Mouse (Mus musculus): ENCODE data around the gene Tubd1. TPM values are rescaled to one million over a fixed set of nuclear protein-coding genes. Genes with fewer than 3 reads are reported as not detected.
"Not testable (repeated sequence)": the region's sequence is repeated elsewhere in the genome, so short reads cannot be mapped to it uniquely, and the experiment has no call there.

Gene Tubd1
- total RNA-seq (2021): 1 to 10 TPM; 5.1 to 6.8 TPM

DNA sequence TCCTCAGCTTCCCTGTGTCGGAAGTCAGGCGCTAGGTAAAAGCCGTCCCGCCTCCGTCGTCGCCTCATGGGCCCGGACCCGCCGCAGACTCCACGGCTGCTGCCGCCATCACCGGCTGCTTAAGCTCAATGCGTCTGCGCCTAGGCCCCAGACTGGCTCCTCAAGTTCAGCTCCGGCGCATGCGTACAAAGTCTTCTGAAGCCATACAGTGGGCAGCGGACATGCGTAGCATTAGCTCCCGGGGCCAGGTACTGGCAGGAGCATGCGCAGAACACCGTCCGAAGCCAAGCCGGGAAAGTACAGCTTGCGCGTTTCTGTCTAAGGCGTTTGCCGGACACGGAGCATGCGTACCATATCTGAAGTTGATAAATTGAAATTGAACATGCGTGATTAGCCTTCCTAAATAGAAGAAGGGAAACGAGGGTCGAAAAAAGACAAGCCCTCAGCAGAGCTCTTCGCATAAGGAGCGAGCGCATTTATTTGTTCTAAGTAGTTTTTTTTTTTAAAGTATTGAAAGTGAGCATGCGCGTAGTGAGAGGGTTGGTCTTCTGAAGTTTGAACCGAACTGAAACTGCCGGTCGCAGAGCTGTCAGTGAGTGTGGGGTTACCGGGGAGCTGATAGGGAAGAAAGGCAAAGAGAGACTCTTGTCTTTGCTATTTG lies at the start of gene Tubd1, which contains the start of gene Rps6kb1:
Tubd1 (plus strand) TSS at position 353 of the 661 bp plus-strand sequence.
Rps6kb1 (minus strand) TSS at position 167 of the 661 bp plus-strand sequence.
- DNase-seq (ENCODE audit: extremely low spot score in 1 of 2, low spot score in 1 of 2): peak; percentile 90 to 97

GRCm38 (mm10) chr11:86497356-86497755 lies 47.4 kb upstream of the Tubd1 start:
- no peak for DNase-seq (ENCODE audit: extremely low spot score in 1 of 2, low spot score in 1 of 2)

- DNase-seq (ENCODE audit: extremely low spot score in 1 of 2, low spot score in 1 of 2): no peak
These were observed 46.9 kb upstream of the Tubd1 start for GRCm38 (mm10) chr11:86497908-86498307.

DNA sequence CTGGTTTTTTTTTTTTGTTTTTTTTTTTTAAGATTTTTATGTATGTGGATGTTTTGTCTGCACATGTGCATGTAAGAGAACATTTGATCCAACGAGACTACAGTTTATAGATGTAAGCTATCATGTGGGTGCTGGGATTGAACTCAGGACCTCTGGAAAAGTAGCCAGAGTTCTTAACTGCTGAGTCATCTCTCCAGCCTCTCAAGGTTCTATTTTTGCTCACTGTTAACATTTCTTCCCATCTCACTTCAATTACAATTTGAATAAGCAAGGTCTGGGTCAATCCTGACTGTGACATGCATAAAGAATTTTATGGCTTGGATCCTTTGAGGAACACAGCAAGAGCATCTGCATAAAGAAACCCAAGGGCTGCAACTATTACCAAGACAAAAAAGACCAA lies 44.0 kb upstream of the Tubd1 start:
- DNase-seq (ENCODE audit: extremely low spot score in 1 of 2, low spot score in 1 of 2): no peak

DNA sequence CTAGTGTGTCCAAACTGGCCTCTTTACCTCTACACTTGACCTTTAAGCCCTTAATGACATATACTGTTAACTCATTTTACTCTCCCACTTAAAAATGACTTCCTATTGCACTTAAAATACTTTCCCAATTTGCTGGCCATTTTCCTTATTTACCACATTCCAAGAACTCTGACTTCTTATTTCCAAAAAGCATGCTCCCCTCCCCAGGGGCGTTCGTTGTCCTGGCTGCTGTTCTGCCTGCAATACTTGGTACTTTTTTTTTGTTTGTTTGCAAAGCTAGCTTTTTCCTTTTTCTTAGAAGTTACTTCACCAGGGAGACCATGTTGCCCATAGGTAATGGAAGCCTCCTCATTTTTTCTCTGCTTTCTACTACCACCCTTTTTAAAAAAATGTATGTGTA lies 41.7 kb upstream of the Tubd1 start:
- DNase-seq (ENCODE audit: extremely low spot score in 1 of 2, low spot score in 1 of 2): no peak

DNA sequence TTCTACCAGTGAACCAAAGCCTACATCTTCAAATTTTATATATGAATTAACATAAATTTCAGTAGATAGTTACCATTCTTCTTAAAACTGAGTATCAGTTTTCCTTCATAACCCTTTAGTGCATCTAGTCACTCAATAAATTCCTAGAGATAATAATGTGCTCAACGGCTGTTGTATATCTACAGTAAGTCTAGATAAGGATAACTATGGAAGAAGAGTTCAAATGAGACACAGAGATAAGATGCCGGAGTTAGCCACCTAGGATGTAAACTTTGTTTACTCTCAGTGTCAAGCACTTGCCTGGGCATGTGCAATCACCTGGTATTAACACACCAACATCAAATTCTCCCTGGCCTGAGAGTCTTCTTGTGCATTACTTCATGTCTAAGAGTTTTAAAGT lies 37.5 kb upstream of the Tubd1 start:
- no peak for DNase-seq (ENCODE audit: extremely low spot score in 1 of 2, low spot score in 1 of 2)

DNA sequence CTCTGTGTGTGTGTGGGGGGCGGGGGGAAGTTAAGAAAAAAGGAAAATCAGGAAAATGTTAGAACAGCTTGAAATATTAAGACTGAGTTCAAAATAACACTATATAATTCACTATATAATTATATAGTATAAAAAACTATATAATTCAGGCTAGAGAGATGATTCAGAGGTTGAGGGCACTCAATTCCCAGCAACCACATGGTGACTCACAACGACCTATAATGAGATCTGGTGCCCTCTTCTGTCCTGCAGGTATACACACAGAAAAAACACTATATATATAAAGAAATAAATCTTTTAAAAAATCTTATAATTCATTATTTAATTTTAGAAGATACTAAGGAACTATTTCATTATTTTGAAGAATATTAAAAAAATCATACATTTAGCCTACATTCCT lies 36.8 kb upstream of the Tubd1 start:
- DNase-seq (ENCODE audit: extremely low spot score in 1 of 2, low spot score in 1 of 2): no peak

DNA sequence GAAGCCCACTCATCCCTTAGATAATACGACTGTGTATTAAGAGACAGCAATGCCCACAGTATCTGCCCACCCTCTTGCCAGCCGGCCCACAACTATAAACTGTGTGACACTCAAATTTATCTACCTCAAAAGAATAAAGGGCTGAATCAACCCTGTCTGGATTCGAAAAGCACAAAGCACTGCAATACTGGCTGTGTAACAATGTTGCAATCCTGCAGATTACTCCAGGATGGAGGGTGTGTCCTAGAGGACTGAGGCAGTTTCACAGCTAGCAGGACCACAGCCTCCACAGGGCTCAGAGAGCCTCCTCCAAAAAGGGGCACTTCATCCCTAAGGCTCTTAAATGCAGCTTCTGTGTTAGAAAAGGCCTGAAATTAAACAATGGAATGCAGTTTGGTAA lies 28.2 kb upstream of the Tubd1 start:
- DNase-seq (ENCODE audit: extremely low spot score in 1 of 2, low spot score in 1 of 2): no peak

DNA sequence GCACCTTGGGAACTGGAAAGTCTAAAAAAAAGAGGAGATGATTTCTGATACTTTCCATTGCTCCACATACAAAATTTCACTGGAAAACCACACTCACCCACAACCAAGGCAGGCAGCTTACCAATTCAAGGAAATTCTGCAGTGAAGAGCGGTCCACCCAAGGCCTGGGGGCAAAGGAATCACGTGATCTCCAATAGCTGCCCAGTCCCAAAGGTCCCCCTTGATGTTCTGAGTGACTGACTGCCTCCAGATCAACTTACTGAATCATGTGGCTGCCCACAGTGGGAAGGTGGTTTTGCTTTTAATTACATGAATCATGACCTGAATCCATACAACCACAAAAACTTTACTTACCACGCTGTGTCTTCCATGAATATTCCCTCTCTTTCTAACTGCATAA lies 27.6 kb upstream of the Tubd1 start:
- no peak for DNase-seq (ENCODE audit: extremely low spot score in 1 of 2, low spot score in 1 of 2)

DNA sequence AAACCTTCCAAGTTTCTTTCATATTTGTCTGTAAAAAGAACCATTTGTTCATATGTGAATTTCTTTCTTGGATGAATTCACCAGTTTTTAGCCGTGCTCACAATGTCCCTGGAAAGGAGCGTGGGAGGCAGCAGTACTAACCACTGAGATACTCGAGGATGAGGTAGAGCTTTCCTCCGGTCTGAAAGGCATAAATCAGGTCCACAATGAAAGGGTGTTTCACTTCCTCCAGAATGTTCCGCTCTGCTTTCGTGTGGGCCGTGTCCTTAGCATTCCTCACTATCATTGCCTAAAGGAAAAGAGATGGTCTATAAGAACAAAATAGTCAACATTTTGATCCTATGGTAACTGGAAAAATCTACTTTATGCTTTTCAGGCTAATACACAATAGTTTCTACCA lies 25.0 kb upstream of the Tubd1 start:
- no peak for DNase-seq (ENCODE audit: extremely low spot score in 1 of 2, low spot score in 1 of 2)

DNA sequence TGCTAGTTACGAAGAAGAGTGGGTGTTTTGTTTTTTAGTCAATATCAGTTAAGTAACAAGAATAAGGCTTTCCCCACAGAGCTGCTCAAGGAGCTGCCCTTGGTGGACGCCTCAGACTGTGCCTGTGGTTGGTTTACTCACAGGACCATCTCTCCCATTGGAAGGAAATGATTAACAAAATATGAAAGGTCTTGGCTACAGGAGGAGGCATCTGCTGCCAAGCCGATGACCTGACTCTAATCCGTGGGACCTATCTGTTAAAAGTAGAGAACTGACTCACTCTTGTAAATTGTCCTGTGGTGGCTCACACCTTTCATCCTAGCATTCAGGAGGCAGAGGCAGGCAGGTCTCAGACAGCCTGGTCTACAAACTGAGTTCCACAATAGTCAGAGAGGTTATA lies 17.3 kb upstream of the Tubd1 start:
- DNase-seq (ENCODE audit: extremely low spot score in 1 of 2, low spot score in 1 of 2): no peak

DNA sequence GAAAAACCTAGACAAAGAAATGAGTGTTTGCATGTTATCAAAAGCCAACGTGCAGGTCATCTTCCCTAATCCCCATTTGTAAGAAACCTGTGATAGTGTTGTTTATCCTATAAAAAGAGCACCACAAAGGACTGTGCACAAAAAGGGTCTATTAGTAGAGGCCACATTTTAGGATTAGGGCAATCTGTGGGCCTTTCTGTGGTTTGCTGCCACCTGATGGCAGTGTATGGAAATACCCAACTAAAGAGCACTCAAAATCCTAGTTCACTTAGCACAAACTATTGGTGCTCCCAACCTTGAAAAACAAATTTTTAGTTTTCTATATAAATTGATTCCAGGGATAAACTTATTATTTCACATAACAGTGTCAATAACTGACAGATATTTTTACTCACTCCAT lies 12.0 kb upstream of the Tubd1 start:
- DNase-seq (ENCODE audit: extremely low spot score in 1 of 2, low spot score in 1 of 2): peak in 1 of 2 experiments; percentile 21

DNA sequence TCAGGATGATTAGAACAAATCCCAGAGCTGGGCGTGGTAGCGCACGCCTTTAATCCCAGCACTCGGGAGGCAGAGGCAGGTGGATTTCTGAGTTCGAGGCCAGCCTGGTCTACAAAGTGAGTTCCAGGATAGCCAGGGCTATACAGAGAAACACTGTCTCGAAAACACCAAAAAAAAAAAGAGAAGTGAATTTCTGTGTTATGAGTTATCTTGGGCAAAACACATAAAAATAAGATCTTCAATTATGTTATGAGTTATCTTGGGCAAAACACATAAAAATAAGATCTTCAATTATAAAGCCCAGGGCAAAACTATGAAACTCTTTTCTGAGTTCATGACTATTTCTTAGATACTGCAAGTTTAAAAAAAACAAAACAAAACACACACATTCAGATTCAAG lies 11.5 kb upstream of the Tubd1 start:
- DNase-seq (ENCODE audit: extremely low spot score in 1 of 2, low spot score in 1 of 2): not testable (repeated sequence)

- no peak for DNase-seq (ENCODE audit: extremely low spot score in 1 of 2, low spot score in 1 of 2)
These were observed 10.4 kb upstream of the Tubd1 start for GRCm38 (mm10) chr11:86534201-86534910.

DNA sequence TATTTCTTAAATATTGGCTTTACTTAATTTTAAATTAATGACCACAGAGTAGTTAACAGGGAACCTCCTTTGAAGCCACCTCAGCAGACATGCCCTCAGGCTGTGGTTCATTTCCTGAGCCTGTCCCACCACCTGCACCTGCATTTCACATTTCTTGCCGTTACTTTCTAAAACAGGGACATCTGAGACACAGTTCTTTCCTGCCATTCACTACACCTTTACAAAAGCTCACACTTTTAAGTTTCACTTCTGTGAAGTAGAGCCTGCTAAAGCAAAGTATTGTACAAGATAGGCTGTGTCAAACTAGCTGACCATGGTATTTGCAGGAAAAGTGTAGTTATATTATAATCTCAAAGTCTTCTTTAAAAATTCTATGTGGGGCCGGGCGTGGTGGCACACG lies 6.0 kb upstream of the Tubd1 start:
- no peak for DNase-seq (ENCODE audit: extremely low spot score in 1 of 2, low spot score in 1 of 2)

DNA sequence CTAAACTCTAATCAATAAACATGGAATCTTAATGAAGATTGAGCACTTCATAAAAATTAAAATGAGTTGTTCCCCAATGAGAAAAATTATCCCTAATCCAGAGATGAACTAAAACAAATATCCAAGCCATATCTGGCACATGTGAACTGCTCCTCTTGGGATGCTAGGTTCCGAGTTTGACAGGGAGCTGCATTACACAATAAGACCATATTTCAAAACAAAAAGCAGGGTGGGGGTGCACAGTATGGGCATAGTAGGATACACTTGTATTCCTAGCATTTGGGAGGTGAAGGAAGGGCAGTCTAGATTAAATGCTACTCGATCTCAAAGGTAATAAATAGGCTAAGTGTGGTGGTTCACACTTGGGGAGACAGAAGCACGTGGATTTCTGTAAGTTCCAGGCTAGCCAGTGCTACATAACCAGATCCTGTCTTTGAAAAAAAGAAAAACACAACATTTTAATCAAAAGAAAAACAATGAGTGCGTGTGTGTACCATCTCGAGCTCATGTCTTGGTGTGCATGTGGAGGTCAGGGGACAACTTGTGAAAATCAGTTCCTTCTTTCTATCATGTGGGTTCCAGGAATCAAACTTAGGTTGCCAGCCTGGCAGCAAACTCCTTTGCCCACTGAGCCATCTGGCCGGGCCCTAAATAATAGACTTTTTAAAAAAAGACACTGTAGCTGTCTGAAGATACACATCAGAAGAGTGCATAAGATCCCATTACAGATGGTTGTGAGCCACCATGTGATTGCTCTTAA lies 4.9 kb upstream of the Tubd1 start:
- DNase-seq (ENCODE audit: extremely low spot score in 1 of 2, low spot score in 1 of 2): no peak

- DNase-seq (ENCODE audit: extremely low spot score in 1 of 2, low spot score in 1 of 2): no peak
These were observed 4.3 kb upstream of the Tubd1 start for GRCm38 (mm10) chr11:86540476-86540845.

GRCm38 (mm10) chr11:86542851-86543250 lies 1.9 kb upstream of the Tubd1 start:
- DNase-seq (ENCODE audit: extremely low spot score in 1 of 2, low spot score in 1 of 2): no peak

GRCm38 (mm10) chr11:86543960-86544638 lies 692 bp upstream of the Tubd1 start:
- peak in 1 of 2 experiments; percentile 11 for DNase-seq (ENCODE audit: extremely low spot score in 1 of 2, low spot score in 1 of 2)

- DNase-seq (ENCODE audit: extremely low spot score in 1 of 2, low spot score in 1 of 2): no peak
These were observed 765 bp downstream of the Tubd1 start for GRCm38 (mm10) chr11:86545556-86545955.

- no peak for DNase-seq (ENCODE audit: extremely low spot score in 1 of 2, low spot score in 1 of 2)
These were observed 2.6 kb downstream of the Tubd1 start for GRCm38 (mm10) chr11:86547412-86547811.

Measured in layer of hippocampus, postnatal 25 days (tissue).